Mouse (Mus musculus) cerebellum, postnatal 36 days (tissue): ENCODE measurements around the gene Gm4302.
"Not testable (repeated sequence)": the region's sequence is repeated elsewhere in the genome, so short reads cannot be mapped to it uniquely, and the experiment has no call there.

Source experiments
- DNase-seq, 2 experiments: peaks; one replicate each; pipeline ENCODE4 v3.0.0; 2021 to 2022; ENCODE audit warnings: mixed read lengths in 2 of 2

Gene Gm4302

DNA sequence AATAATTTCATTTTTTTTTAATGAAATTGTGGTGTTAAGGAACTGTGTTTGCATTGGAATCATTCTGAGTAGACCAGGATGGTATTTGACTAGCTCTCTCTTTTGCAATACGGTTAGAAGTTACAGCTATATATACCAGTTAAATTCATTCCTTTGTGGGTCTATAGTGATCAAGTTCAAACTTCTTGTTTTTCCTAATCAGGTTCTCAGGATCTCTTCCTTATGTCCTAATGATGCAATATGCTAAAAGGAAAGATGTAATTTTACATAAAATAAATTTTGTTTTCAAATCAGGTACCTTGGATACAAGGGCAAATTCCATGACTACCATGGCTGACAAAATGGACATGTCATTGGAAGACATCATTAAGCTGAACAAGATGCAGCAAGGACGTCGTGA, at the start of gene Gm4302:
Gm4302 (plus strand) TSS at position 301 of the 400 bp plus-strand sequence.
- not testable (repeated sequence) for DNase-seq

DNA sequence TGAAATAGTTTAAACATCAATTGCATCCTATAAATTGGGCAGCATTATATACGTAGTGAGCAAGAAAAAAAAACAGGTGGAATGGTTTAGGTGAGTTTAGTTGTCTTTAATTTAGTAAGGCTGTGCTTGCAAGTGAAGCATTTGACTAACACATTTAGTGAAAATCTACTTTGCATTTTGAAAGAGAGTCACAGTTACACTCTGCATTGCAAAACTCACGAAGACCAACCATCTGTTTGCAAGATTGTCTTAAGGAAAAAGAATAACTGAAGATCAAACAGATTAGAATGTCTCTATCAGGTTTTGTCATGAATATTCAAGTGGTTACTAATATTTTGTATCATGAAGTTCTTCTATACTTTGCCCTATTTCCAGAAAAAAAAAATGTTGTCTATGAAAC, 44.5 kb upstream of the Gm4302 start:
- DNase-seq = no peak

DNA sequence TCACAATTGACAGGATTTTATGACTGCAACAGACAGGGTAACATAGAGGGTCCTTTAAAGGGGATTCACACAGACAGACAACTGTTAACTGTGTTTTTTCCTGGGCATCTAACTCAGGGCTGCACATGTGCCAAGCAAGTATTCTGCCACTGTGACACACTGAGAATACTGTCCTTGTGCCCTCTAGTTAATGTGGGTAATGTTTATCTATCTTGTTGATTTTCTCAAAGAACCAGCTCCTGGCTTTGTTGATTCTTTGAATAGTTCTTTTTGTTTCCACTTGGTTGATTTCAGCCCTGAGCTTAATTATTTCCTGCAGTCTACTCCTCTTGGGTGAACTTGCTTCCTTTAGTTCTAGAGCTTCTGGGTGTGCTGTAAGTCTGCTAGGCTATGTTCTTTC, 40.5 kb upstream of the Gm4302 start:
- not testable (repeated sequence) for DNase-seq

DNA sequence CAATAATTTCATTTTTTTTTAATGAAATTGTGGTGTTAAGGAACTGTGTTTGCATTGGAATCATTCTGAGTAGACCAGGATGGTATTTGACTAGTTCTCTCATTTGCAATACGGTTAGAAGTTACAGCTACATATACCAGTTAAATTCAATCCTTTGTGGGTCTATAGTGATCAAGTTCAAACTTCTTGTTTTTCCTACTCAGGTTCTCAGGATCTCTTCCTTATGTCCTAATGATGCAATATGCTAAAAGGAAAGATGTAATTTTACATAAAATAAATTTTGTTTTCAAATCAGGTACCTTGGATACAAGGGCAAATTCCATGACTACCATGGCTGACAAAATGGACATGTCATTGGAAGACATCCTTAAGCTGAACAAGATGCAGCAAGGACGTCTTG, 5.3 kb upstream of the Gm4302 start, which contains the start of gene Gm4301:
Gm4301 (plus strand) TSS at position 301 of the 400 bp plus-strand sequence.
- not testable (repeated sequence) for DNase-seq

DNA sequence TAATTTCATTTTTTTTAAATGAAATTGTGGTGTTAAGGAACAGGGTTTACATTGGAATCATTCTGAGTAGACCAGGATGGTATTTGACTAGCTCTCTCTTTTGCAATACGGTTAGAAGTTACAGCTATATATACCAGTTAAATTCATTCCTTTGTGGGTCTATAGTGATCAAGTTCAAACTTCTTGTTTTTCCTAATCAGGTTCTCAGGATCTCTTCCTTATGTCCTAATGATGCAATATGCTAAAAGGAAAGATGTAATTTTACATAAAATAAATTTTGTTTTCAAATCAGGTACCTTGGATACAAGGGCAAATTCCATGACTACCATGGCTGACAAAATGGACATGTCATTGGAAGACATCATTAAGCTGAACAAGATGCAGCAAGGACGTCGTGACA, 5.0 kb downstream of the Gm4302 start, which contains the start of gene Gm4303:
Gm4303 (plus strand) TSS at position 301 of the 400 bp plus-strand sequence.
- not testable (repeated sequence) for DNase-seq

DNA sequence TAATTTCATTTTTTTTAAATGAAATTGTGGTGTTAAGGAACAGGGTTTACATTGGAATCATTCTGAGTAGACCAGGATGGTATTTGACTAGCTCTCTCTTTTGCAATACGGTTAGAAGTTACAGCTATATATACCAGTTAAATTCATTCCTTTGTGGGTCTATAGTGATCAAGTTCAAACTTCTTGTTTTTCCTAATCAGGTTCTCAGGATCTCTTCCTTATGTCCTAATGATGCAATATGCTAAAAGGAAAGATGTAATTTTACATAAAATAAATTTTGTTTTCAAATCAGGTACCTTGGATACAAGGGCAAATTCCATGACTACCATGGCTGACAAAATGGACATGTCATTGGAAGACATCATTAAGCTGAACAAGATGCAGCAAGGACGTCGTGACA, 10.2 kb downstream of the Gm4302 start, which contains the start of gene Gm4305:
Gm4305 (plus strand) TSS at position 301 of the 400 bp plus-strand sequence.
- DNase-seq = not testable (repeated sequence)

DNA sequence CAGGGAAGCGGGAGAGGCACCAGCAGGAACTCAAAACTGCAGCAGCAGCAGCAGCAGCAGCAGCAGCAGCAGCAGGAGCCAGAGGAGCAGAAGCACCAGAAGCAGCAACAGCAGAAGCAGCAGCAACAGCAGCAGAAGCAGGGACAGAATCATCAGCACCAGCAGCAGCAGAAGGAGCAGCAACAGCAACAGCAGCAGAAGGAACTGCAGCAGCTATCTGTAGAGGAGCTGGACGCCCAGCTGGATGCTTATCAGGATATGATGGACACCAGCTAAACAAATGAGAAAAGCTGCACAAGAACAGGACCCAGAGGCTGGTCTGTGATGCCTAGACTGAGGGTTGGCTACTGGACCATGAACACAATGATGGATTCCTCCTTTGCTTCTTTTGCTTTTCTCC, 16.2 kb downstream of the Gm4302 start:
- DNase-seq = peak in 1 of 2 experiments; percentile 4

DNA sequence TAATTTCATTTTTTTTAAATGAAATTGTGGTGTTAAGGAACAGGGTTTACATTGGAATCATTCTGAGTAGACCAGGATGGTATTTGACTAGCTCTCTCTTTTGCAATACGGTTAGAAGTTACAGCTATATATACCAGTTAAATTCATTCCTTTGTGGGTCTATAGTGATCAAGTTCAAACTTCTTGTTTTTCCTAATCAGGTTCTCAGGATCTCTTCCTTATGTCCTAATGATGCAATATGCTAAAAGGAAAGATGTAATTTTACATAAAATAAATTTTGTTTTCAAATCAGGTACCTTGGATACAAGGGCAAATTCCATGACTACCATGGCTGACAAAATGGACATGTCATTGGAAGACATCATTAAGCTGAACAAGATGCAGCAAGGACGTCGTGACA, 20.4 kb downstream of the Gm4302 start, which contains the start of gene Gm4307:
Gm4307 (plus strand) TSS at position 301 of the 400 bp plus-strand sequence.
- not testable (repeated sequence) for DNase-seq

DNA sequence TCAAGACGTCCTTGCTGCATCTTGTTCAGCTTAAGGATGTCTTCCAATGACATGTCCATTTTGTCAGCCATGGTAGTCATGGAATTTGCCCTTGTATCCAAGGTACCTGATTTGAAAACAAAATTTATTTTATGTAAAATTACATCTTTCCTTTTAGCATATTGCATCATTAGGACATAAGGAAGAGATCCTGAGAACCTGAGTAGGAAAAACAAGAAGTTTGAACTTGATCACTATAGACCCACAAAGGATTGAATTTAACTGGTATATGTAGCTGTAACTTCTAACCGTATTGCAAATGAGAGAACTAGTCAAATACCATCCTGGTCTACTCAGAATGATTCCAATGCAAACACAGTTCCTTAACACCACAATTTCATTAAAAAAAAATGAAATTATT, 41.8 kb downstream of the Gm4302 start, which contains the start of gene Gm4312:
Gm4312 (minus strand) TSS at position 101 of the 400 bp plus-strand sequence.
- DNase-seq = not testable (repeated sequence)
